Mouse (Mus musculus) bone marrow macrophage, adult 2 months (primary cell): ENCODE data around the gene Stoml1.

Experiments used
- CTCF ChIP-seq: IDR thresholded peaks from 2 replicates; pipeline ENCODE4 v1.5.1; 2012; ENCODE audit warnings: low read depth, mild to moderate bottlenecking, low read length, moderate library complexity
- POLR2A ChIP-seq: IDR thresholded peaks from 2 replicates; pipeline ENCODE4 v1.6.1; 2012; ENCODE audit warnings: mild to moderate bottlenecking, low read depth, low read length, borderline replicate concordance

GRCm38 (mm10) chr9:58271109-58271508, 18.1 kb downstream of the Stoml1 start:
- TF ChIP-seq CTCF (no peak), POLR2A (no peak)
